Mouse (Mus musculus): Measurements from ENCODE around the gene Esp4.
"Not testable (repeated sequence)": the region's sequence is repeated elsewhere in the genome, so short reads cannot be mapped to it uniquely, and the experiment has no call there.

The Esp4 gene

DNA sequence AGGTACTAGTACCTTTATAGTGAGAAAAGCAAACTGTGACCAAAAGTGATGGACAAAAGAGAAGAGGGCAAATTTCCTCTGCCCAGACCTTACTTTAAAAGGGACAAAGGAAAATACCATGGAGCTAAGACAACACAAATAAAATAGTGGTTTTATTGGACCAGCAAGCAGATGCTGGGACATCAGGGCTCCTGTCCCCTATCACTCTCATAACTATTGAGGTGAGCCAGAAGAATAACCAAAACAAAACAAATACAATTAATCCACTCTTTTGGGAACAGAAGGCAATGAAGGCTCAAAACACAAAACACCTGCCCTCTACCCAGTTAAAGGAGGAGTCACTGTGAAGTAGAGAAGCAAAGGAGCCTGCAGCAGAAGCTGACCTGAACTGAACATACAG, at the start of gene Esp4:
Esp4 (plus strand) TSS at position 301 of the 400 bp plus-strand sequence.
- no peak for DNase-seq (ENCODE audit: low read depth in 1 of 2, low spot score in 2 of 2)

- no peak for DNase-seq (ENCODE audit: low read depth in 1 of 2, low spot score in 2 of 2)
Measured at GRCm38 (mm10) chr17:40553470-40553869, 44.9 kb upstream of the Esp4 start.

GRCm38 (mm10) chr17:40561207-40561606, 37.2 kb upstream of the Esp4 start, which contains the start of gene Esp6:
Gene Esp6, plus strand, starts transcription at chr17:40561507.
- DNase-seq (ENCODE audit: low read depth in 1 of 2, low spot score in 2 of 2), result no peak

DNA sequence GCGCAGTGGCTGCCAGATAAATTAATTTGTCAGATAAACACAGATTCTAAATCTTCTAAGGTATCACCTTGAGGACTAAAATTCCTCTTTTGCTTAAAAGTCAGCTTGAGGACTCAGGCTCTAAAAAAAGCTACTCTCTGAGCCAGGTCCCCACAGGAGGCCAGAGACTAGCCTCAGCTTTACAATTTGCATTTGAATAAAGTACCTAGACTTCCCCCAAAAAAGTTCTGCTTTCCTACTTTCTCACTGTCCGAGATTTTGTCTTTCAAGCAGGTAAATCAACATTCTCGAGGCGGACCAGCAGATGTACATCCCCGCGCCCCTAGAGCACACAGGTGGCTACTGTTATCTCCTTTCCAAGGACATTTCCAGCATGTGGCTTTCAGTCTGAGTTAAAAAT, 14.5 kb upstream of the Esp4 start:
- not testable (repeated sequence) for DNase-seq (ENCODE audit: low read depth in 1 of 2, low spot score in 2 of 2)

- DNase-seq (ENCODE audit: low read depth in 1 of 2, low spot score in 2 of 2), result no peak
Measured at GRCm38 (mm10) chr17:40591297-40591696, 7.1 kb upstream of the Esp4 start.

- DNase-seq (ENCODE audit: low read depth in 1 of 2, low spot score in 2 of 2), result not testable (repeated sequence)
Measured at GRCm38 (mm10) chr17:40631775-40632174, 33.4 kb downstream of the Esp4 start, which contains the start of gene Esp3. Gene Esp3, plus strand, starts transcription at chr17:40632075.
